Mouse (Mus musculus) kidney, adult 11 months (tissue): ENCODE results near the gene Smc4.
A peak's percentile ranks its signal among the peaks of the same experiment; 100 is the strongest.

Source experiments
- DNase-seq: peaks from one replicate; pipeline ENCODE4 v3.0.0; 2022

Smc4 gene

DNA sequence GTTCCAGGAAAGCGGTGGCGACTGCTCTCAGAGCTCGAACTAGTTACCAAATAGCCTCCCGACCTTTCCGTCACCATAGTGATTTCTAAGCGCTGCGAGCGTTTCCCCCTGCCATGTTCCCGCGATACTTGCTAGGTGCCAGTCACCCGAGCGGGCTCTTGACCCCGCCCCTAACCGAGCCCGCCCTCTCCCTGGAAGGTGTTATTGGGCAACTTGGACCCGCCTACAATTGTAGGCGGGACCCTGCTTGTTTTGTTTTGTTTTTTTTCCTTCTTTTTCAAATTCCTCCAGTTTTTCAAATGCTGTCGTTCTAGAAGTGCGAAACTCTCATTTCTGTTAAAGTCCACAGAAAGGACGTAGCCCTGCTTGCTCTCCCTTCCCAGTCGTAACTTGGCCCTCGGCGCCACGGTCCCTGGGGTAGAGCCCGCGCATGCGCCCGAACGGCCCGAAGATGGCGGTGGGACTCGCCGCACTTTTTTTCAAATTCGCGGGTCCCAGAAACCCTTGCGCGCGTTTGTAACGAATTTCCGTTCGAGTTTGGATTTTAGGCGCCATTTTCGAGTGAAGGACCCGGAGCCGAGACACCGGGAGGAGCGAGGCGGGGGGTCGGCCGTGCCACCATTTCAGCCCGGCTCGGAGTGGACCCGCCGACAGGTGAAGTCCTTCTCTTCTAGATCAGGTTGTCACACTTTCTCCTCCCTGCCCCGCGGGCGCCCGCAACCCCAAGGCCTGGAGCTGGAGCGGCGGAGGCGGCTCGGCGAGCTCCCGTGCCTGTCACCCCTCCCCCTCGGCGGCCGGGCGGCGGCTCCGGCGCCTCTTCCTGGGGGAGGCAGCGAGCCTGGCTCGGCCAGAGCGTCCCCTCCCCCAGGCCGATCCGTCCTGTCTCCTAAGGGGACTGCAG lies at the start of gene Smc4, which contains the start of gene Ift80:
Smc4 (plus strand) TSS at position 302 of the 901 bp plus-strand sequence.
Ift80 (minus strand) TSS at position 134 of the 901 bp plus-strand sequence.
- DNase-seq: peak; percentile 95

- no peak for DNase-seq
Measured at GRCm38 (mm10) chr3:68956454-68956853, 48.1 kb upstream of the Smc4 start.

GRCm38 (mm10) chr3:68957413-68957812 lies 47.1 kb upstream of the Smc4 start:
- no peak for DNase-seq

DNA sequence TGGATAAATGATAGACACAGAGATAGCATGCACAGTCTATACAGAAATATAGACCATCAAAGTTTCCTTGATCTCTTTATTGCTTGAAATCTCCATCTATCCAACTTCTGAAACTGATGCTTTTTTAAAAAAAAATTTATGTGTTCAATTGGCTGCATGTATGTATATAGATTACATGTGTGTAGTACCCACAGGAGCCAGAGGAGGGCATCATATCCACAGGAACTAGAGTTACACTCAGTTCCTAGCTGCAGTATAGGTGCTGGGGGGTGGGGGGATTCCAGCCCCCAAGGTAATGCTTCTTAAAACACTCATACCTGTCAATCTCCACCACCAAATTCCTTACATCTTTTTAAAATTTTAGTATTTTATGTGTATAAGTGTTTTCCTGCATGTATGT lies 39.9 kb upstream of the Smc4 start:
- DNase-seq: no peak

DNA sequence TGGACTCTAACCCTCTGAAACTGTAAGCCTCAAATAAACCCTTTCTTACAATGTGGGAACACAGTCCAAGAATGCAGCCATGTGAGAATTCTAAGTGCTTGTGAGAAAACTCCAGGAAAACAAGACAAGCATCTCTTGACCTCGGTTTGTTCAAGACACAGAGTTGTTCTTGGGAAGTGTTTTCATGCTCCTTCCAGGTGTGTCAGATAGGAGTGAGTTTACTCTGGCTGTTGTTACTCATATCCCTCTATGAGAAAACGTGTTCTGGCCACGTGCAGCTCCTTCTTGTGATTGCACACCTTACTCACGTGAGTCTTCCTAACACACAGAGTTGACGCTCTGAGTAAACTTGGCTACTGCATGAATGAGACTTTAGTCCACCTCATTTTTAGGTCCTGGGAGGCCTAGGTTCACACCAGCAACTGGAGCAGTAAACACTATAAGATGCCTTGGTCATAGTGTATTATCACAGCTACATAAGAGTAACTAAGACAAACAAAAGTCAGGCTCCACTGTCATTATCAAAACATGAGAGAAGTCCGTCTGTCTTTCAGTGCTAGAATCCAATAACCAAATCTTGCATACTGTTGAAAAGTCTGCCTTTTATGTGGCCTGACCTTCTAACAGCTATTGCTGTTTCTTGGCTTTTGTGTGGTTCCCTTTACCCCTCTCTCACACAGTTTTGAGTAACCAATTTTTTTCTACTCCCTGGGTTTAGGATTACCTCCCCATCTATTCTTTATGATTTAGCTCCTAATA lies 37.8 kb upstream of the Smc4 start:
- DNase-seq: no peak

GRCm38 (mm10) chr3:68967404-68967803 lies 37.1 kb upstream of the Smc4 start:
- DNase-seq: no peak

DNA sequence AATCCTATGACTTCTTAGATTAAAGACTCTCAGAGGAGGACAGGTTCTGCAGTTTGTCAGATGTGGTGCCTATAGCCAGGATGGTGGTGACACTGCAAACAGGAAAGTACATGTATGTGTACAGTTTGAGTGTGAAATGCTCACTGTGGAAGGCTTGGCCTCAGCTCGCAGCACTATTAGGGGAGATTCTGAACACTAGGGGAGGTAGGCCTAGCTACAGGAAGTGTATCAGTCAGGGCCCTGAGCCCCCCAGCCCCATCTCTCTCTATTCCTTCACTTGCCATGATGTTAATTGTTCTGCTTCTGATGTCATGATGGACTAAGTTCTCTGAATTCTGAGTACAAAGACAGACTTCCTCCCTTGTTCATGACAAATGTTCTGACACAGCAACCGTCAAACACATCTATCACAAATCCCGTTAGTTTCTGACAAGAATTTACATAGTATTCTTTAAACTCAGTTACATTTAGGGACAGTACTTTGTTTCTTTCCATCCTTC lies 35.4 kb upstream of the Smc4 start:
- no peak for DNase-seq

DNA sequence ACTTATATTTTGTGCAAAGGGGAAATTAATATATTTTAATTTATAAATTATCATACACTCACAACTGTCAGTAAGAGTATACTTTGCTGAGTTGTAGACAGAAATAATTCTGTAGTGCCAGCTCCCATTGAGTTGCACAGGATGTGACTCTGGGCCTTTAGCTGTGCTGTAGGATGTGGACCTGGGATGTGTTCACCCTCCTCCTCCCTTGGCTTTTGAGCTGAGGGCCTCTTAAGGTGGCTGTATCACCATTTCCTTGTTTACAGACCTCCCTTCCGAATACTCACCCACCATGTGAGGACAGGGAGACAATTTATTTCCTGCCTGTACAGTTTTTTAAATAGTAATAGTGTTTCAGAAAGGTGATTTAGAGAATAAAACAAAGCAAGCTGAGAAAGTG lies 31.0 kb upstream of the Smc4 start:
- no peak for DNase-seq

- DNase-seq: no peak
Measured at GRCm38 (mm10) chr3:68974639-68975532, 29.7 kb upstream of the Smc4 start.

GRCm38 (mm10) chr3:68975533-68976490 lies 28.7 kb upstream of the Smc4 start:
- DNase-seq: no peak

DNA sequence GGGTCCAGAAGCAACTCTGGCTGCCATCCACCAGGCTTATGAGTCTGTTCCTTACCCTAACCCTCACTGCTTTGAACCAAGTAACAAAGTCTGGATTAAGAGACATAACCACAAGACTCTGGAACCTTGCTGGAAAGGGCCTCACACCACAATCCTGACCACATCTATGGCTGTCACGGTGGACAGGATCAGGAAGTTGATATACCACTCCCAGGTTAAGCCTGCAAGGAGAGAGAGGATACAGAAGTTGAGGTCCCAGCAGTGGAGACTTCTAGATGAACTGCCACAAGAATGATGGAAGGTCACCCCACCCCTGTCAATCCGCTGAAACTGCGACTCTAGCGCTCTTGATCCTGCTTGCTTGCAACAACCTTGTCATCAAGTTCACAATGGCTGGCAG lies 26.8 kb upstream of the Smc4 start:
- DNase-seq: no peak

DNA sequence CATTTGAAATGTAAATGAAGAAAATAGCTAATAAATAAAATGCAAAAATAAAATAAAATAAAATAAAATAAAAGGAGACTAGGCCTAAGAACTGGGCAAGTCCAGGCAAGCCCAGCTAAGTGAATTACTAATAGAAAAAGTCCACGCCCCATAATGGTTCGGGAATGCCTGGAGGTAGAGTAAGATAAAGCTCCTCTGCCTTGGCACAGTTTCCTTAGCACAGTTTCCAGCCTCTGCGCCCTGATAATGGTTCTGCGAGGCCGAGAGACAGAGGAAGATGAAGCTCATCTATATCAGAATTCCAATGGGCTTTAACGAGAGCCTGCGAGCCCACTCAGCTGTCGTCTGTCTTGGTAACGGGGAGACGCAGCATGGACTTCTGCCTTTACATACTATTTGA lies 25.4 kb upstream of the Smc4 start:
- no peak for DNase-seq

- no peak for DNase-seq
Measured at GRCm38 (mm10) chr3:68980898-68981297, 23.6 kb upstream of the Smc4 start.

- no peak for DNase-seq
Measured at GRCm38 (mm10) chr3:68986550-68986949, 18.0 kb upstream of the Smc4 start.

GRCm38 (mm10) chr3:69002781-69003180 lies 1.8 kb upstream of the Smc4 start:
- no peak for DNase-seq

- DNase-seq: no peak
Measured at GRCm38 (mm10) chr3:69004055-69004436, 492 bp upstream of the Smc4 start.

GRCm38 (mm10) chr3:69005338-69006245 lies 1.1 kb downstream of the Smc4 start:
- peak; percentile 54 for DNase-seq

- no peak for DNase-seq
Measured at GRCm38 (mm10) chr3:69006246-69006760, 1.8 kb downstream of the Smc4 start.

DNA sequence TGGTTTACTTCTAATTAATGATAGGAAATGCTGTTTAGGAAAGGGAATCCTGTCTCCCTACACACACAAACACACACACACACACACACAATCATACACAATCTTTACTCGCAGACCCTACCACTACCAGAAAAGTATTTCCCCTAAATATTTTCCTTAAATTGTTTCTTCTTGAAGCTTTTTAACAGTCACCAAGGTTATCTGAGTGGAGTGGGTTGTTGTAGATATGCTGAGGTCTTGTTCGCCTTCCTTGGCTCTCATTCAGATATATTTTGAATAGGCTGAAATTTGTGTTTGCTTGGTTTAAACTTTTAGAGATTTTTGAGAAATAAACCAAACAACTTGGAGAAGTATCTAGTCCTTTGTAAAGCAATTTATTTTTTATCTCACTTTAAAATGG lies 4.3 kb downstream of the Smc4 start:
- DNase-seq: no peak

GRCm38 (mm10) chr3:69017181-69017580 lies 12.6 kb downstream of the Smc4 start:
- DNase-seq: no peak
